Comparison of ENCODE assay signal across 8 mouse cellular contexts in the genomic region with DNA sequence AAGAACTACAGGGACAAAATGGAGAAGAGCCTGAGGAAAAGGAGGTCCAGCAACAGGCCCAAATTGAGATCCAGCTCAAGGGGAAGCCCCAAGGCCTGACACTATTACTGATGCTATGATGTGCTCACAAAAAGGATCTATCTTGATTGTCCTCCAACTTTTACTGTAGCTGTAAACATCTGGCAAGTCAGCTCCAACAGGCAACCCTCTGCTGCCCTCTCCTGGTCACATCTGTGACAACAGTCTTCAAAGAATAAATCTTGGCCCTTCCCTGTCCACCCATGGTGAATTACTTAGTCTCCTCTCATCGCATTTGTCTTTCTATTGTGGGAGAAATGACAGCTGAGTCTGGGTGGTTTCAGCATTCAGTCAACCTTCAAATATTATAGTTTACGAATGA. TPM values are rescaled to one million over a fixed set of nuclear protein-coding genes. Genes with fewer than 3 reads are reported as not detected.
DNase-seq lines count a peak whose midpoint lies in the region; ATAC-seq lines count a peak whose summit lies in the region.

No protein-coding gene starts in this region.

- ATAC-seq in megakaryocyte, adult 5-6 weeks (ENCODE audit: poor library complexity, severe bottlenecking) = peak; percentile 94

- peak; percentile 4 to 15 for DNase-seq in cerebellum, postnatal 10 days
- no peak for DNase-seq in cerebellum, adult 18-20 months
- peak; percentile 17 for DNase-seq in ovary, postnatal 14 days (ENCODE audit: low spot score)
- no peak for DNase-seq in ovary, postnatal 36 days (ENCODE audit: low spot score)
- peak; percentile 77 for DNase-seq in c-Kit-positive CD71-positive TER-119-positive erythroid progenitor cells, embryonic 14.5 days (ENCODE audit: low spot score)
- DNase-seq in induced T-regulatory cell, adult 2 months (ENCODE audit: low read depth) = peak; percentile 61
- peak; percentile 32 for DNase-seq in thymus, postnatal 25 days

RNA-seq across cellular contexts. Expression of a gene that starts 1.5 kb away (rescaled TPM):
- not detected in 2 replicates for total RNA-seq in megakaryocyte, adult 5-6 weeks (2015)
- total RNA-seq in megakaryocyte, adult 5-6 weeks (2017) = not detected in 2 replicates

RNA-seq across cellular contexts. Expression of a gene that starts 8.6 kb away (rescaled TPM):
- not detected in 2 replicates for total RNA-seq in megakaryocyte, adult 5-6 weeks (2015)
- total RNA-seq in megakaryocyte, adult 5-6 weeks (2017) = not detected in 2 replicates

RNA-seq across cellular contexts. Expression of a gene that starts 14.1 kb away (rescaled TPM):
- total RNA-seq in megakaryocyte, adult 5-6 weeks (2015) = not detected in 2 replicates
- not detected in 2 replicates for total RNA-seq in megakaryocyte, adult 5-6 weeks (2017)

RNA-seq across cellular contexts. Expression of a gene that starts 28.2 kb away (rescaled TPM):
- not detected in 2 replicates for total RNA-seq in megakaryocyte, adult 5-6 weeks (2015)
- not detected in 2 replicates for total RNA-seq in megakaryocyte, adult 5-6 weeks (2017)

RNA-seq across cellular contexts. Expression of a gene that starts 39.4 kb away (rescaled TPM):
- not detected in 2 replicates for total RNA-seq in megakaryocyte, adult 5-6 weeks (2015)
- total RNA-seq in megakaryocyte, adult 5-6 weeks (2017) = not detected in 2 replicates

Comparison
In these comparisons a context has a peak if more than half of its experiments do, and no peak if none do; other contexts are left out.
1. DNase-seq: peak in cerebellum, postnatal 10 days (2 of 2), ovary, postnatal 14 days (single experiment), c-Kit-positive CD71-positive TER-119-positive erythroid progenitor cells, embryonic 14.5 days (single experiment), induced T-regulatory cell, adult 2 months (single experiment) and thymus, postnatal 25 days (single experiment); none in cerebellum, adult 18-20 months (0 of 2) and ovary, postnatal 36 days (single experiment).